Mouse (Mus musculus) cerebellum, adult 9-11 months (tissue): Measurements from ENCODE around the gene Evi5l.
A peak's percentile ranks its signal among the peaks of the same experiment; 100 is the strongest.
"Not testable (repeated sequence)": the region's sequence is repeated elsewhere in the genome, so short reads cannot be mapped to it uniquely, and the experiment has no call there.

Experiments
- DNase-seq: peaks from one replicate; pipeline ENCODE4 v3.0.0; 2022

The Evi5l gene

GRCm38 (mm10) chr8:4239193-4239890 lies 73.0 kb downstream of the Evi5l start:
- no peak for DNase-seq

GRCm38 (mm10) chr8:4245061-4245460 lies 78.7 kb downstream of the Evi5l start:
- no peak for DNase-seq

GRCm38 (mm10) chr8:4245737-4246136 lies 79.4 kb downstream of the Evi5l start:
- no peak for DNase-seq

- no peak for DNase-seq
These were observed 80.9 kb downstream of the Evi5l start for GRCm38 (mm10) chr8:4247241-4247640.

GRCm38 (mm10) chr8:4247951-4248540 lies 81.7 kb downstream of the Evi5l start, which contains the start of gene Tgfbr3l:
TSS of gene Tgfbr3l (plus strand) at chr8:4248214.
- no peak for DNase-seq

GRCm38 (mm10) chr8:4249213-4249612 lies 82.8 kb downstream of the Evi5l start:
- DNase-seq: no peak

- peak; percentile 82 for DNase-seq
These were observed 84.1 kb downstream of the Evi5l start for GRCm38 (mm10) chr8:4250306-4250970.

GRCm38 (mm10) chr8:4252116-4252760 lies 85.9 kb downstream of the Evi5l start:
- no peak for DNase-seq

- peak; percentile 93 for DNase-seq
These were observed 86.8 kb downstream of the Evi5l start, which contains the start of gene Snapc2 for GRCm38 (mm10) chr8:4252934-4253841. TSS of gene Snapc2 (plus strand) at chr8:4253080.

GRCm38 (mm10) chr8:4254001-4254400 lies 87.6 kb downstream of the Evi5l start:
- DNase-seq: peak; percentile 82

GRCm38 (mm10) chr8:4255471-4255870 lies 89.1 kb downstream of the Evi5l start:
- DNase-seq: not testable (repeated sequence)

GRCm38 (mm10) chr8:4256911-4257310 lies 90.5 kb downstream of the Evi5l start:
- DNase-seq: no peak

- DNase-seq: no peak
These were observed 91.0 kb downstream of the Evi5l start for GRCm38 (mm10) chr8:4257350-4257749.

- peak; percentile 67 for DNase-seq
These were observed 91.9 kb downstream of the Evi5l start for GRCm38 (mm10) chr8:4258233-4258632.

- peak; percentile 48 for DNase-seq
These were observed 92.3 kb downstream of the Evi5l start for GRCm38 (mm10) chr8:4258678-4259077.

- peak; percentile 78 for DNase-seq
These were observed 92.9 kb downstream of the Evi5l start, which contains the start of gene Ctxn1 for GRCm38 (mm10) chr8:4259125-4259804. TSS of gene Ctxn1 (minus strand) at chr8:4259274.

GRCm38 (mm10) chr8:4259805-4260170 lies 93.4 kb downstream of the Evi5l start:
- no peak for DNase-seq
